Mouse (Mus musculus): ENCODE data around the gene Cfap299. TPM values are rescaled to one million over a fixed set of nuclear protein-coding genes. Genes with fewer than 3 reads are reported as not detected.
A peak's percentile ranks its signal among the peaks of the same experiment; 100 is the strongest.

Cfap299 gene
- total and polyA plus RNA-seq, 3 experiments = not detected

GRCm38 (mm10) chr5:98801495-98801894 lies 472.4 kb downstream of the Cfap299 start:
- Histone ChIP-seq H3K9ac (ENCODE audit: insufficient read depth, low read depth) (no peak overlapping the region), H3K4me3 (replicated peaks in 1 of 3; ENCODE audit: low read depth in 2 of 3, low read length in 2 of 3, poor library complexity in 1 of 3) (no peak overlapping the region), H3K4me2 (ENCODE audit: insufficient read depth, low read depth, poor library complexity, severe bottlenecking) (no peak overlapping the region), H3K27me3 (replicated peaks) (no peaks in the 10 kb centered on the region), H3K4me1 (ENCODE audit: control insufficient read depth in 1 of 2, insufficient read depth in 2 of 2) (peaks cover 0 to 9% of the 10 kb centered on the region in 2 experiments; a peak in 1 of 4 replicates), H3K27ac (ENCODE audit: insufficient read depth, low read depth) (no peak overlapping the region), H3K79me2 (replicated peaks; ENCODE audit: control insufficient read depth, extremely low read depth, insufficient read depth, poor library complexity, severe bottlenecking) (no peaks in the 10 kb centered on the region), H3K9me3 (replicated peaks; ENCODE audit: low read length) (no peaks in the 10 kb centered on the region), H3K36me3 (replicated peaks in 1 of 2; ENCODE audit: control insufficient read depth in 1 of 2, insufficient read depth in 1 of 2, low read length in 1 of 2) (no peaks in the 10 kb centered on the region)
- no peak for DNase-seq (ENCODE audit: extremely low read depth)
- in situ Hi-C loops (cut with MboI; ENCODE audit: low pct_ligation_motif_present, low pct_unique_long_range_greater_than_20kb, low sequenced_read_pairs) = no loop called here
- dilution Hi-C loops (cut with MboI; ENCODE audit: extremely low pct_ligation_motif_present, extremely low pct_unique_long_range_greater_than_20kb, low sequenced_read_pairs) = no loop called here
- TF ChIP-seq BHLHE40 (IDR thresholded peaks at IDR 0.05; ENCODE audit: low read depth, low read length) (no peak), E2F4 (IDR thresholded peaks at IDR 0.05; ENCODE audit: insufficient replicate concordance, low read depth, low read length) (no peak), TCF12 (IDR thresholded peaks at IDR 0.05; ENCODE audit: low read depth, low read length) (no peak), CTCF (conservative IDR thresholded peaks at IDR 0.05 in 1 of 2, IDR thresholded peaks at IDR 0.05 in 1 of 2; ENCODE audit: low read depth in 2 of 2, low read length in 2 of 2) (no peak), POLR2AphosphoS2 (IDR thresholded peaks at IDR 0.05; ENCODE audit: low read depth, low read length) (no peak), RCOR1 (conservative IDR thresholded peaks at IDR 0.05; ENCODE audit: low read depth, low read length) (no peak), ZNF384 (IDR thresholded peaks at IDR 0.05; ENCODE audit: low read depth, low read length) (no peak), MXI1 (IDR thresholded peaks at IDR 0.05; ENCODE audit: low read depth, low read length) (no peak), KAT2A (IDR thresholded peaks at IDR 0.05; ENCODE audit: insufficient replicate concordance, low read length) (no peak), UBTF (IDR thresholded peaks at IDR 0.05; ENCODE audit: low read depth, low read length) (no peak), ETS1 (conservative IDR thresholded peaks at IDR 0.05; ENCODE audit: low read depth, low read length) (no peak), HCFC1 (IDR thresholded peaks at IDR 0.05; ENCODE audit: low read depth, low read length) (no peak), ZC3H11A (IDR thresholded peaks at IDR 0.05; ENCODE audit: low read depth, low read length) (no peak), TBP (conservative IDR thresholded peaks at IDR 0.05; ENCODE audit: low read depth, low read length) (no peak)

DNA sequence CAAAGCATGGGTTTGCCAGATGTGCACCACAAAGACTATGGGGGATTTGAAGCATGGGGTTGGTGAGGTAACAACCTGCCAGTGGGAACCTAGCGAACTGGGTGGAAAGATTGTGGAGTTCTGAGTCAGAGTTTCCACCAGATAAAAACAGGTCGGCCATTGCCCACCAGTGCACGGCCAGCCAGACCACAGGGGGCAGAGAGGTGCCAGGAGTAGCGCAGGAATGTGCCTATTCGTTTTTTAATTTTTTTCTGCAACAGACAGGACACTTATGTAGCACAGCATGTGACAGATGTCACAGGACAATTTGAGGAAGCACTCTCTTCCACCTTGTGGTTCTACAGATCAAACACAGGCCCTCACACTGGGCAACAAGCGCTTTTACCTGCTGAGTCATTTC lies 475.7 kb downstream of the Cfap299 start:
- Histone ChIP-seq H3K4me3 (replicated peaks in 1 of 3; ENCODE audit: low read depth in 2 of 3, low read length in 2 of 3, poor library complexity in 1 of 3) (no peak overlapping the region), H3K27me3 (replicated peaks) (no peaks in the 10 kb centered on the region), H3K9me3 (replicated peaks; ENCODE audit: low read length) (no peaks in the 10 kb centered on the region), H3K27ac (ENCODE audit: insufficient read depth, low read depth) (no peak overlapping the region), H3K4me1 (ENCODE audit: control insufficient read depth in 1 of 2, insufficient read depth in 2 of 2) (peaks cover 0 to 9% of the 10 kb centered on the region in 2 experiments; a peak in 1 of 4 replicates), H3K36me3 (replicated peaks in 1 of 2; ENCODE audit: control insufficient read depth in 1 of 2, insufficient read depth in 1 of 2, low read length in 1 of 2) (no peaks in the 10 kb centered on the region), H3K79me2 (replicated peaks; ENCODE audit: control insufficient read depth, extremely low read depth, insufficient read depth, poor library complexity, severe bottlenecking) (no peaks in the 10 kb centered on the region), H3K4me2 (ENCODE audit: insufficient read depth, low read depth, poor library complexity, severe bottlenecking) (no peak overlapping the region), H3K9ac (ENCODE audit: insufficient read depth, low read depth) (no peak overlapping the region)
- in situ Hi-C loops (cut with MboI; ENCODE audit: low pct_ligation_motif_present, low pct_unique_long_range_greater_than_20kb, low sequenced_read_pairs) = no loop called here
- peak; percentile 45 for DNase-seq (ENCODE audit: extremely low read depth)
- TF ChIP-seq BHLHE40 (IDR thresholded peaks at IDR 0.05; ENCODE audit: low read depth, low read length) = no peak
- TF ChIP-seq JUND (conservative IDR thresholded peaks at IDR 0.05; ENCODE audit: low read depth, low read length) = peak; percentile 47; the same call in 1 of the 2 replicates
- no peak for TF ChIP-seq MXI1 (IDR thresholded peaks at IDR 0.05; ENCODE audit: low read depth, low read length)
- dilution Hi-C loops (cut with MboI; ENCODE audit: extremely low pct_ligation_motif_present, extremely low pct_unique_long_range_greater_than_20kb, low sequenced_read_pairs) = no loop called here
